Mouse (Mus musculus): ENCODE data around the gene Dapk1. TPM values are rescaled to one million over a fixed set of nuclear protein-coding genes. Genes with fewer than 3 reads are reported as not detected.

The Dapk1 gene
- polyA plus RNA-seq, 1 experiment from 2014 or later, result 9.6 TPM

DNA sequence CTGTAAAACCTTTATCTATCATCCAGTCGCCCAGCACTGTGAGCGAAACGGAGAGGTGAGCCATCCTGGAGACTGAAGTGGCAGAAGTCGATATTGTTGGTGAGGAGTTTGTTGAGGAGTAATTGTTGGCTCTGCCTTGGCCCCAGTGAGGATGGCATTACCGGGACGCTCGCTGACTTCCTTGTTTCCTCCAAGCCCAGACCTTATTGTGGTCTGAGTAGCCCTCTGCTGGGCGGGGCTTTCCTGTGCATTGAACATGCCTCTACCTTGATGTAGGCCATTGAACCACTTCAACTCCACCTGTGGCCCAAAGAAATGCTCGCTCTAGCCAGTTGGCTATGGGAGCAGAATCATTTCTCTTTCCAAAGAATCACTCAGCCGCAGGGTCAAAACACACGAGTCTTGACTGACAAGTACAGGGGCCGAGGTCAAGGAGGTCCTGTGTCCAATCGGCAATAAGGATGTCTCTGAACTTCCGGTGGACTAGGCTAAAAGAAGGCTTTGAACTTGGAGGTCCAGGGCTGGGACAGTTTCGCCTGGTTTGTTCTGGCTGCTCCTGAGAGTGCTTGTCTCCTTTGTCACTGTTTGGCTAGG, 13.4 kb downstream of the Dapk1 start:
- peak; percentile 35 for DNase-seq (ENCODE audit: low spot score)

DNA sequence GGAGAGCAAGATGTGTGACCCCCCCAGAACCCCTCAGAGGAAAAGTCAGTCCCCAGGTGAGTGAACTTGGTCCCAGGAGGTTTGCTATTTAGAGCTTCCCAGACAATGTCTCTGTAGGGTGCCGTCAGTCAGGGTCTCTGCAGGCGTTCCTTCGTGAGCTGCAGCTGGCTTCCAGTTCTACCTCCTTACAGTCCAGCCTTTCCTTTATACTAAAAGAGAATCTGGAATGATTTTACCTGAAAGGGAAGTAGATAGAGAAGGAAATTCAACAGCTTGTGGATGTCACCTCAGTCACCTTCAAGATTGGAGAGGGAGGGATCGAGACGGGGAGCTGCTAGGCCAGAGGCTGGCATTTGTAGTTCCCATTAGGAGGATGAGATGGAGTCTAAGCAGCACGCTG, 14.3 kb downstream of the Dapk1 start:
- DNase-seq (ENCODE audit: low spot score), result no peak

DNA sequence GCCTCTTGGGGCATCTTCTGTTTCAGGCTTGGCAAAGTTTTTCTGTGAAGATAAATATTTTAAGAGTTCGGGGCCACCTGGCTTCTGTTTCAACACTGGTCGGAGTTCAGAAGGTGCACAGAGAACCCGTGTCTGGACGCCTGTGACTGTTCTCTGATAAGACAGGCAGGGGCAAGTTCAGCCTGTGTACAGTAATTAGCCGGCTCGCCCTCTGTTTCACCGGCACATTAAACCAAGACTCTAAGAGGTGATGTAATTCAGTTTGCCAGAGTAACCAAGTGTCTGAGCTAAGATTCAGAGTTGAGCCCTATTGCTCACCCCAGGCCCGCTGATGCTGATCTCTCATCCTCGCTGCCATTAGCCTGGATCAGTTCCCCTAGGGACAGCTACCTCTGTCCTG, 16.5 kb downstream of the Dapk1 start:
- no peak for DNase-seq (ENCODE audit: low spot score)

DNA sequence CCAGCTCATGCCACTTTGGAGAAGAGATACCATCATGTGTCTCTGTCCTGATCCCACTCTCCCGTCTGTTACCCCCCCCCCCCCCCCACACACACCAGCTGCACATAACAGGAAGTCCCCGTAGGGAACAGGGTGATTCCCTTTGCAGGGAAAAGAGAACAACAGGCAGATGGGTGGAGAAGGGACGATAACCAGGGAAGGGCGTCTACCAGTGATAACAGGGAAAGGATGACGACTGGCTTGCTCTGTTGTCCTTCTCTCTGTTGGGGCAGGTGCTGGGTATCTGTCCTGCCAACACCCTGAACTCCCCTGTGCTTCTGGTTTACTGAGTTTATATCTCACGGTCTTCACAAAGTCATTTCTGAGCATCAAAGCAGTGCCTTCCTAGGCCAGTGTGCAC, 18.0 kb downstream of the Dapk1 start:
- no peak for DNase-seq (ENCODE audit: low spot score)

DNA sequence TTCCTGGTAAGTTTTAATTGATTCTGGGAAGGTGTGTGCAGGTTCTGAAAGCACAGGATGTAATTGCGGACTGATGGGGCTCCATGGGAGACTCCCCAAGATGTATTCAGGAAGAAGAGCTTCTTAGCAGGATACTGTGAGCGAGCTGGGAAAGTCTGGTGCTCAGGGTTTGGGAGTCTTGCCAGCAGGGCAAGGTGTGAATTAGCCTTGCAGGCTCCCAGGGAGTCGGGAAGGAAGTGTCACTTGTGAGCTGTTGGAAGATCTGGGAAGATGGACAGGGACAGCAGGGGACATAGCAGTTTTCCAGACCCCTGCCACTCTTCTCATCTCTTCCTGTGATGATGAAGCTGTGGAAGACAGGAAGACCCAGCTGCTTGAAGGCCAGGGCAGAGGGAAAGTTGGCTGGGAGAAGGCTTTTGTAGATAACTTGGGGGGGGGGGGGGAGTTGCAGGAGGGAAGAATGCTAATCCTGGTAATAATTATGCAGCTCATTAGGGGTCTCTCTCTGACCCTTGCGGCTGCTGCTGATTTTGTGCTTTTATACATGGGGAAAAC, 19.7 kb downstream of the Dapk1 start:
- DNase-seq (ENCODE audit: low spot score), result no peak

DNA sequence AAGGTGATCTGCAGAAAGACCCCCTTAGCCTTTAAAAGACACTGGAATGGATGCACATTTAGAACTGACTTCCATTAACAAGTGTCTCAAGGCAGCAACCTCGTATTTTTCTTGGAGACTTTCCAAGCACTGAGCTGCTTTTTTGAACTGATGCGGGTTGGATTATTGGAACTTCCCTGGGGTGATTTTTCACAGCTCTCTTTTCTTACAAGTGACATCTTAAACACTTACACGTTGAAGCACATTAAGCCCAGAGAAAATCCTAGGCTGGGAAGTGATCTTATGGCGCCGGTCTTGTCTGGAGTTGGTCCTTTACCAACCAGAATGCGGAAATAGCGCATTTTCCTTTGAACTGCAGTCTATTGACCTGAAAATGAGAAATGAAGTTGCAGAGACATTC, 23.8 kb downstream of the Dapk1 start:
- no peak for DNase-seq (ENCODE audit: low spot score)

DNA sequence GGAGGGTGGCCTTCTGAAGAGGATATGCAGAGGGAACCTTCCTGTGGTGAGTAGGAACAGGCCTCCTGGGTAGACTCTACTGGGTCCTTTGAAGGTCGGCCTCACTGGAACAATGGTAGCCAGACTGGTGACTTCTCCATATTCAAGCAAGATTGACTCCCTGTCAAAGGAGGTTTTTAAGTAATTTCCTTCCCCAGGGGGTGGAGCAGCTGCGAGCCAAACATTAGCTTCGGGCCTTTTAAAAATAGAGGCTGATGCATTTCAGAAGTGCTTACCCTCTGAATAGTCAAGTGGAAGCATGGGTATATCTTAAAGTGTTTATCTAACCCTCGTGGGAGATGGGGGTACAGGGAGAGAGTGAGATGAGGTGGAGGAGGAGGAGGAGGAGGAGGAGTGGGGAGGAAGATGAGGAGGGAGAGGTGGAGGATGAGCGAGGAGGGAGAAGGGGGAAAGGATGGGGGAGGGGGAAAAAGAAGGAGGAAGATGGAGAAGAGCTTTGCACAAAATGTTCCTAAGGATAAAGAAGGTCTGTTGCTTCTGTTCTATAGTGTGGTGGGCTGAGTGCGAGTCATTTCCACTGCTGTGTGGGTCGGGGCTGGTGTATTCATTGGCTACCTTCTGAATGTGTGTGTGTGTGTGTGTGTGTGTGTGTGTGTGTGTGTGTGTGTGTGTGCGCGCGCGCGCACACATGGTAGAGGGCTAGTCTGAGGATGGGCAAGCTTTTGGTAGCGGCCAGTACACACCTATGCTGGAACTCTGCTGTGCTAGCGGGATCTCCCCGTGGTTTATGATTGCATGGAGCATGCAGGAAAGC, 26.3 kb downstream of the Dapk1 start:
- no peak for DNase-seq (ENCODE audit: low spot score)

DNA sequence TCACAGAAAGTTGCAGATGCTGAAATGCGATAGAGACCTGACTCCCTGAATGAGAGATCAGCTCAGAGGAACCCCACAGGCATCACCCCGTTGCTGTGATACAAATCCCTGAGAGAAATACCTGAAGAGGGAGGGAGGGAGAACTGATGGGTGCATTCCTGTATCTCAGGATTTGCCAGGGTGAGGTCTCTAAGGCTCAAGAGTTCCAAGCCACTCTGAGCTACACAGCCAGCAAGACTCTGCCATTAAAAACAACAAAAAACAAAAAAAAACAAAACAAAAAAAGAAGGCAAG, 26.9 kb downstream of the Dapk1 start:
- no peak for DNase-seq (ENCODE audit: low spot score)

DNA sequence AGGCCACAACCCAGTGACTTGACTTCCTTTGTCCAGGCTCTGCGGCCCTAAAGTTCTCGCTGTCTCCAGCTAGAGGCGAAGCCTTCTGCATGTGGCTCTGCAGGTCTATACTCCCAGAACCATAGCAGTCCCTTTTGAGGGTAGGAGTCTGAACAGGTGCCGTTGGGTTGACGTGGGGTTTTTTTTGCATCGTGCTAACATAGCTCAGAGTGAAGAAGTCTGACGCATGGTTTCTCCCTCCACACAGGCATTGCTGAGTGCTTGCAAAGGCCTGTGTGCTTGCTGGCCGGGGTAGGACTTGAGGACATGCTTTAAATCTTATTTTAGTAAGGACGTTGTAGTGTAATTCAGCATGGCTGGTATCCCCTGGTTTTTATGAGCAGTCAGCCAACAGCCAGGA, 27.7 kb downstream of the Dapk1 start:
- DNase-seq (ENCODE audit: low spot score), result no peak

DNA sequence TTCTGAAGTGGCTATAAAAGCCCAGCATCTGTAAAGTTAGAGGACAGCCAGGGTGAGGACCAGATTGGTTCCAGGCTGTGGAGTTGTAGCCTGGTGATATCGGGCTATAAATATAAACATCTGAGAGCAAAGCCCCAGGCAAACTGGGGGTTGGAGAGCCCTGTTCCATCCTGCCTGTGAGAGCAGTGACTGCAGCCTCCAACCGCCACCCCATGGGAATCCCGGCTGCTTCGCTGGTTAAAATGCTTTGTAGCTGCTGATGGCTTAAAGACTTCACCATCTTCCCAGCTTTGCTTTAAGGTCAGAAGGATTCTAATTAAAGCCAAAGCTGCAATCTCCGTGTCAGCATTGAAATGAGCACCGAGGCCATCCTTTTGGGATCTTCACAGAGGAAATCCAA, 32.2 kb downstream of the Dapk1 start:
- DNase-seq (ENCODE audit: low spot score), result no peak

DNA sequence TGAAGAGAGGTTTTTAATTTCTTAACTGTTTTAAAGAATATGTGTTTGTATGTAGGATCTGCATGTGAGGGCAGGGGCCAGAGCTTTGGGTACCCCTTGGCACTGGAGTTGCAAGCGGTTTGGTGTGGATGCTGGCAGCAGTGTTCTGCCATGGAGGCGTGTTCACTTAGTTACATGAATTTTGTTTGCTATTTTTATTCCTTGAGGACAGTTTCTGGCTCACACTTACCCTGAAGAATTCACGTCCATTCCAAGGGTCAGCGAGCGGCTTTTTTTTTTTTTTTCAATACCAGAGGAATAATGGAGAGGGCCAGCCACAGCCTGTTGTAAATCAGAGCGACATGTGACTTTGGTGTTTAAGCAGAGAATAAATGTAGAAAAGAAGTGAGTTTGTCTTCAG, 33.9 kb downstream of the Dapk1 start:
- DNase-seq (ENCODE audit: low spot score), result no peak

DNA sequence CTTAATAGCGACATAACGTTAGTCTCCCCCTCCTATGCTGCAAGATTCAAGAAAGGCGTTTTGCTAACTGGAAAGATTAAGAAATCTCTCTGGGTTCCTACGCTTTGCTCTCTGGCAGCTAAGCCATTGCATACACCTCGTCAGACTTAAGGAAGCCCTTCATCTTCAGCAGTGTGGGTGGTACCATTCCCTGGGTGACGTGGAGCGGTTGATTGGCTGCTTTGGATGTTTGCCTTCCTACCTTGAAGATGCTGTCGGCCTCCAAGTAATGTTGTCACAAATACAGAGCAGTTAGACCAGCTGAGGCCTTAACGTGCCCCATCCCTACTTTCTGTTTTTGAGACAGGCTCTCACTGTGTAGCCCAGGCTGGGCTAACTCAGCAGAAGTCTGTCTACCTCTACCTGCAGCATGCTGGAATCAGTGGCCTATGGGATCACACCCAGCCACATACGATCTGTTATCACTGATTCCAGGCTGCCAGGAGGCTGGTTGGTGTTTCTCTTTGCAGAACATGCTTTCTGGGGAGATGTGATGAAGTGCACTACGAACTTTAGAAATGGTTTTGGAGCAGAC, 37.8 kb downstream of the Dapk1 start:
- no peak for DNase-seq (ENCODE audit: low spot score)

DNA sequence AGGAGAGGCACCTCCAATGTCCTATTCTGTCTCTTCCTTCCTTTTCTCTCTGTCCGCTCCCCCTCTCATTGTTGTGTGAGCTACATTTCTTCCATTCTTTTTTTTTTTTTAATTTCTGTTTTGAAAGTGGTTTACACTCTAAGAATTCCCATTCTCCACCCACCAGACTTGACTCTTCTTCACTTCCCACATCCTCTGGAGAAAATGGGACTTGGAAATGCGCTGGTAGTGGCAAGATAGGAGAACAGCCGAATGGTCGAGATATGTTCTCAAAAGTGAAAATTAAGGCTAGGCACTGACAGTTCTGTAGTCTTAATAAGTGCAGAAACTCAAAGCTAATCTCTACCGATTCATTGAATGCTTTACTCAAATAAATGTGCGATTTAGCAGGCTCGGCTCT, 38.7 kb downstream of the Dapk1 start:
- DNase-seq (ENCODE audit: low spot score), result no peak

DNA sequence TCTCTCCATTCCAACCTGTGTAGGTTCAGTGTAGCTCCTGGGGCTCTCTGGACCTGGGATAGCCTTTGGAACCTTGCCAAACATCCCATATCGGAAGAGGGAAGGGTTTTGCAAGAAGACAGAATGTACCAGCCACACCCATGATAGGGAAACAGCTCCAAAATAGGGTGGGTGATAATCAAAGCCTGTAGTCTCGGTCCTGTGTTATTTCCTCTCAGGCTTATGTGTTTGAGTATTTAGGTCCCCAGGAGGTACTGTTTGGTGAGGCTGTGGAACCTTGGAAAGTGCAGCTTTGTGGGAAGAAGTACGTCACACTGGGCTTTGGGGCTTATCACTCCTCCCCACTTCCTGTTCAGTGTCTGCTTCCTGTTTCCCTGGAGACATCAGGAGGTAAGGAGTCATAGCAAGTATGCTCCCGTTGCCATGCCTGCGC, 42.7 kb downstream of the Dapk1 start:
- peak; percentile 15 for DNase-seq (ENCODE audit: low spot score)

DNA sequence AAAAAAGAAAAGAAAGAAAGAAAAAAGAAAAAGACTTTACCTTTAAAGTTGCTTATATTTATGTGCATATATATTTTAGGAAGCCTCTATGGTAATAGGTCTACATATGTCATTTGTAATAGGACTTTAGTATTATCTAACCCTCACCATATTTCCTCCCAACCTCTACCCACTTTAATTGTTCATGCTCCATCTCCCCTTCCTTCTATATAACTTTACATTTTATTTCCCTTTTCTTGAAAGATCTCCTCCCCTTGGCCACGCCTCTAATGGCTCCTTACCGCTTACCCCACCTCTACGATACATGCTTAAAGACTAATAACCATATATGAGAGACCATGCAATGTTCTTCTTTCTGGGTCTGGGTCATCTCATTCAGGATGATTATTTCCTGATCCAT, 45.0 kb downstream of the Dapk1 start:
- no peak for DNase-seq (ENCODE audit: low spot score)

DNA sequence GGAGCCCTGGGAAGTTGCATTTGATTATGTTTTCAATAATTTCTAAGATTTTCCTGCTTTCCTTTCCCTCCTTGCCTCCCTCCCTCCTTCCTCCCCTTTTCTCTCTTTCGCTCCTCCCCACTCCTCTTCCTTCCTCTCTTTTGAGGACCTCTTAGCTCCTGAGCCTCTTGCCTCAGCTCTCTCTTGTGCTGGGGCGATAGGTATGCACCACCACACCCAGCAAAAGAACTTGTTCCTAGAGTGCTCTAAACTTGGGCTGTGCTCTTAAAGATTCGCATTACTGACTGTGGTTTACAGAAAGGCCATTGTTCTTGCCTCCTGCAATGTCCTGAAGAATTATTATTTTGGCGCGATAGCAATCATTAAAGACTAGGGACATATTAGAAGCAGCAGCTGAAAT, 46.6 kb downstream of the Dapk1 start:
- no peak for DNase-seq (ENCODE audit: low spot score)

DNA sequence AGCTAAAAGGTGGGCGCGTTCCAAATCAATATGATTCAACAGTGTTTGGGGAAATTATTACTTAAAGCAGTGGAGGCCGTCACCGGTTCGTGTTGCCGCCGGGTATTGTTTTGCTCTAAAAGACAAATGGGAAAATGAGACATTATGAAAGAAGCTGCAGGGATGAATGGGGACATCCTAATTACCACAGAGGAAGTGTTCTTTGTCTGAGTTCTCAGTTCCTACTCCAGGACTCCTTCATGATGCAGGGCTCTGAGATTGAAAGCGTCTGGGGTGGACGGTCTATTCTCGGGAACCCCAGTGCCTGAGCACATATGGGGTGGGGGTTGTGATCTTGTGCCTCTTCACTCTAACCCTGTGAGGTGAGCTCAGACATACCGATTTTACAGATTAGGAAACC, 48.3 kb downstream of the Dapk1 start:
- DNase-seq (ENCODE audit: low spot score), result no peak

DNA sequence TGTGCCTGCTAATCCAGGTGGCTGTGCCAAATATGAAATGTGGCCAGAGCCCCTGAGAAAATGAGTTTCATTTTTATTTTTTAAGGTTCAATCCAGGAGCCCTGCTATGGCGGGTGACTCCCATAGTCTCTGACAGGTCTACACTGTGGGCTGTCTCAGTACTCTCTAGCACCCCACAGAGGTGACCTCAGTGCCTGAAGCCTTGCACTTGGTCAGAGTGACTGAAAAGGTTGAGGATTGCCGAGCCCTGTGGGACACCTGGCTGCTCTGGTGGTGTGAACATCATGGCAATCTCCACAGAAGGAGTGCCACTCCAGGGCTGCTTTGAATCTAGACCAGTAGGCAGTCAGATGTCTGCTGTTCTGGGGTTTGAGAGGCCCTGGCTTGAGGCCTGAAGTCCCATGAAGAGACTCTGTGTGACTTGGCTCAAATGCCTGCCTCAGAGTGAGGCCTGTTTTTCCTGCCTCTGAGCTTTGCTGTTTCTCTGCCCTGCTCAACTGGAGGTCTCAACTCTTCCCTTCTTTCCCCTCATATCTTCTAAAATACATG, 52.3 kb downstream of the Dapk1 start:
- no peak for DNase-seq (ENCODE audit: low spot score)

DNA sequence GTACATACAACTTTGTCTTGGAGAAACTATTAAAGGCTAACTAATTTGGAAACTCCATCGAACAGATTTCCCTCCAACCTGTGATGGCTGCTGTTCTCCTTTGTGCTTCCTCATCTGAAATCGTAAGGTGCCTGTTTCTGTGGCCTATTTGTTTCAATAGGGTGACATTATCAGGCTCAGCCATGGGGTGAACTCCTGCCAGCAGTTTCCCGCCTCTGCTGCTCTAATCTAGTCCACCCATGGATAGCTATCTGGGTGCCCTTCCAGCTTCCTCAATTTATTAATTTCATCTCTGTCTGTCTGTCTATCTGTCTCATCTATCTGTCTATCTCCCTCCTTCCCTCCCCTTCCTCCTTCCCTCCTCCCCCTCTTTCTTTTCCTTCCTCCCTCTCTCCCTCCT, 53.5 kb downstream of the Dapk1 start:
- DNase-seq (ENCODE audit: low spot score), result no peak

DNA sequence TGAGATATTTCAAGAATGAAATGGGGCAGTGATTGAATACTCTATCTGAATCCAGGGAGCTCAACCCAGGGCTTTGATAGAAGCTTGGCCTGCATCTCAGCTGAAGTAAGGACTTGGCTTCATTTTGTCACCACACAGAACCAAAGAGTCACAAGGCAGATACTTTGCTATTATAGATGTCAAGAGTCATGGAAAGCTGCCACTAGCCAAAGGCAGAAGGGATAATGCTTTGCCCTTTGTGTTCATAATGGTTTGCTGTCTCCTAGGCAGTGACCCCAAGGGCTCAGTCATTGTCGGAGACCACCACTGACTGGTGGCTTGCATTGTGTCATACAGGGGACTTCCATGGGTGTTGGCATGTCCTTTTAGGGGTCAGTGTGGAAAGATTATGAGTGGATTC, 57.9 kb downstream of the Dapk1 start:
- no peak for DNase-seq (ENCODE audit: low spot score)

DNA sequence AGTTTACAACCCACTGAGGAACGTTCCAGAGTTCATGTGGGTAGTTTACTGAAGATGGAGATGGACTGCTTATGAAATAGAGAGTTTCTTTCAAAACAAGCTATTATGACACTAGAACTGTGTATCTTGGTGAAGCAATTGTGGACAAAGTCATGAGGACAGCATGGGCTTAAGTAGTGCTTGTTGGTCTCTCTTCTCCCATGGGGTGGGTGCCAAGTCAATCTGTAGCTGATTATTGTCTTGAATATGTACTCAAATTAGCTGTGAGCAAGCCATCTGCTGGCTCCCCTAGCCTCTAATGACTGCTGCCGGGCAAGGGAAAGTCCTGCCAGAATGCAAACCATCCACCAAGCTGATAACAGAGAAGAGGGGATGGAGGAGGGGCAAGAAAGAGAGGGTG, 58.3 kb downstream of the Dapk1 start:
- no peak for DNase-seq (ENCODE audit: low spot score)

DNA sequence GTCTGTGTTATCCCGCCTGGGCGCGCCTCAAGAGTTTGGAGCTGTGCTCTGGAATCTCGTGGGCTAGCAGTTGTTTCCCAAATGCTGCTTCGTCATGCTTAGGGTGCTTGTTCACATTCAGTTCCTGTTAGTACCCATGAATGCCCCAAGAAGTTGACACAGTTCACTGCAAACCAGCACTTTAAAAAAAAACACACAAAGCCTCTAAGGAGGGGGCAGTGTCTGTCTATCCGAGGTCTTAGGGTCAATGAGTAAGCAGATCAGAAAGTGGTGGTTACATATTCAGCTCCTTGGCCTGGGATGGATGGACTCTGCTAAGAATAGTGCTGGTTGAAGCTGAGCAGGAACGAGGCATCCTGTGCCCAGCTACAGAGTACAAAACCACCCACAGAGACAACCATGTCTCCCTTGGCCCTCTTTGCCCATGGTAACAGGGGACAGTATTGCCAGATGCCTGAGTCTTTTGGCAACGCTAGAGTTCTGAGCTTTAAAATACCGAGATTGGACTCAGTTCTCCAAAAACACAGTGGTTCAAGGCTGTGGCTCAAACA, 59.0 kb downstream of the Dapk1 start:
- DNase-seq (ENCODE audit: low spot score), result no peak
